Mouse (Mus musculus): ENCODE results near the gene Zdhhc20.

DNA sequence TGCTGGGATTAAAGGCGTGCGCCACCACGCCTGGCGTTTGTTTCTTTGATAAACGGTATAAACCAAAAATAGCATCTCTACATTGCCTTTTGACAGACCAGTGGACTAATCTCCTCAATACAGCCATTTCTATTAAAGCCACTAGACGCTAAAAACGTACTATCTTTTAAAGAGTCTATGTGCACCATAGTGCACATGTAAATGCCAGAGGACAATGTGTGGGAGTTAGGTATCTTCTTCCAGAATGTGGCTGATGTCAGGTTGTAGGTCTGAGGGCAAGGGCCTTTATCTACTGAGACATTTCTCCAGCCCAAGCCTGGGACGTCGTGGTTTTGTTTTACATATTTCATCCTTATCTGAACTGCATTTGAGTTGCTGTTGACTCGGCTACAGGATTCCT is 54.9 kb downstream of the Zdhhc20 start:
- TF ChIP-seq HCFC1 (IDR thresholded peaks at IDR 0.05; ENCODE audit: borderline replicate concordance, insufficient read depth, low read length) (no peak), MAFK (IDR thresholded peaks at IDR 0.05; ENCODE audit: insufficient read depth, low read depth, low read length) (no peak), ZNF384 (IDR thresholded peaks at IDR 0.05; ENCODE audit: low read depth, low read length) (no peak), ZC3H11A (IDR thresholded peaks at IDR 0.05; ENCODE audit: borderline replicate concordance, low read depth, low read length) (no peak), CHD2 (IDR thresholded peaks at IDR 0.05; ENCODE audit: low read depth, low read length) (no peak)
